Mouse (Mus musculus) right cerebral cortex, postnatal 10 days (tissue): ENCODE results near the gene Crtap.

Source experiments
- DNase-seq, 2 experiments: peaks; one replicate each; pipeline ENCODE4 v3.0.0; 2021; ENCODE audit warnings: low spot score in 2 of 2

Gene Crtap

DNA sequence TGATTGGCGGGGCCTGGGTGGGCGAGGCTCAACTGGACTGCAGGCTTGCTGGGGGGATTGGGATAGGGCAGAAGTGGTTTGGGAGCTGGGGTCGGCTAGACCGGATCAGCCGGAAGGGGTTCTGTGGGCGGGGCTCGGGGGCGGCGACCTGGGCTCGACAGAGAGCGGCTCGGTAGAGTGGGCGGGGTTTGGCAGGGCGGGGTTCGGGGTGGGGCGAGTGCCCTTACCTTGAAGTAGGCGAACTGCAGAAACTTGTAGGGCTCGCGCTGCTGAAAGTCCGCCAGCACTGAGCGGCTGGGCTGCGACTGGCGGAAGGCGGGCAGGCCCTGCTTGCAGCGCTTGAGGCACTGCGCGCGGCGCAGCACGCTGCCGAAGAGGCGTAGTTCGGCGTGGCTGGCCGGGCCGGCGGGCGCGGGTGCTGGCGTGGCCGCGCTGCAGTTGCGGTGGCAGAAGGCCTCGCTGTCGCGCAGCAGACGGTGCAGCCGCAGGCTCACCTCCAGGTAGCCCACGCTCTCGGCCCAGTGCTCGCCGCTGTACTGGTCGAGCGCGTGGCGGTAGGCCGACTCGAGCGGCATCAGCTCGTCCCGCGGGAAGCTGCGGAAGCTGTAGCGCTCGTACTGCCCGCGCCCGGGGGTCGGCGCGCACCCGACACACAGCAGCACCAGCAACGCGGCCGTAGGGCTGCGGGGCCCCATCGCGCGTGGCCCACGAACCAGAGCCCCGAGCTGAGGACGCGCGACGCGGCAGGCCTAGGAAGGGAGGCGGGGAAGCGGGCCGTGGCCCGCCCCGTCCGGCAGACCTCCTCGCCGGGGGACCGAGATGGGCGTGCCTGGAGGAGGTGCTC is at the start of gene Crtap:
Crtap (minus strand) TSS at position 771 of the 844 bp plus-strand sequence.
- DNase-seq: peak; percentile 57 to 63

DNA sequence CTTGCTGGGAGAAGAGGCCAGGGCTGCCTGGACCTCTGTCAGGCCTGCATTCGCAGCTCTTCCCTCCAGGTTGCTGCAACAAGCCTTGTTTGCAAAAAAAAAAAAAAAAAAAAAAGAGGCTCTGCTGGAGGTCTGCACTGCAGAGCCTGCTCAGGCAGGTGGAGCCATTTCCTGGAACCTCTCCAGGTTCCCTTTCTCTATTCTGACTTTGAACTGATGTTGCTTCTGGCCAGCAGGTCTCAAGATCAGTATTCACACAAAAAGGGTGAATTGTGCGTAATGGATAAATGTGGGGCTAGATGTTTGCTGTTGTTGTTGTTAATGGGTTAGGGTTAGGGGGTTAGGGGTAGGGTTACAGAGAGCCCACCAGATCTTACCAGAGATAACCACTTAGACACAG is 45.2 kb upstream of the Crtap start:
- no peak for DNase-seq

DNA sequence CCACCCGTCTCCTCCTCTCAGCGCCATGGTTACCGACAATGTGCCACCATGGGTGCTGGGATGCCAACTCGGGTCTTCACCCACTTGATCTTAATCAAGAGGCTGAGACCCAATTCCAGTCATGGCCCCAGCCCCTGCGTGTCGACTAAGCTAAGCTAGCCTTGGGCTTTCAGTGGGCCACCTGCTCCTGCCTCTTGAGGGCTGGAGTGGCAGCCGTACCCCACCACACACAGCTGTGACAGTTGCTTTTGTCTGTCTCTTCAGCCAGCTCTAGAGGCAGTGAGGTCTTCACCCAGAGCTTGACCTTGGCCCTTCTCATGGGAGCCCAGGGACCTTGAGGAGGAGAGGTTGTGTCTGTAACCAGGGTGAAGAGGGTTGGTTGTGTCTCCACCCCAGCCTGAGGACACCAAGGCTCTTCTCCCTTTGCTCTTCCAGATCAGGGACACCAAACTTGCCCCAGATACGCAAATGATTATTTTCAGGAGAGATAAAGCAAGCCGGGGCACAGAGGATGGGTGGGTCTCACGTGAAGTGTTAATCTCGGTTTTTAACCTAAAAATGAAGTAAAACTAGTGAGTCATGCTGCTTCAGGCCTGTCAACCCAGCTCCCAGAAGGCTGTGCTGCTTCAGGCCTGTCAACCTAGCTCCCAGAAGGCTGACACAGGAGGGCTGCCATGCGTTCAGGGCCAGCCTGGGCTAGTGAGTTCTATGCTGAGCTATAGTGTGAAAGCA is 37.8 kb upstream of the Crtap start:
- no peak for DNase-seq

DNA sequence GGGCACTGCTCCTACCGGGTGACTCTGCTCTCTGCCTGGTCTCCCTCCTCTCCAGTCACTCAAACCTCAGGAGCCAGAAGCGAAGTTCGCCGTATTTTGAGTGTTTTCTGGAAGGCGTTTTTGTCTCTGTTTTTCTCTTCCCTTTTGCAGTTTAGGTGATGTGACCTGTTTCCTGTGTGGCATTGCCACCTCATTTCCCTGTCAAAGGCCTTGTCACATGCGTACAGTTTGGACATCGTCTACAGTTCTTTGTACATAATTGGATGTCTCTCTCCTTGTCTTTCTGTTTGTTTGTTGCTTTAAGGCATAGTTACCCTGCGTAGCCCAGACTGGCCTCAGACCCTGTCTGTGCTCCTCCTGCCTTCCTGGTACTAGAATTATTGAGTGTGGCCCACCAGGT is 37.0 kb upstream of the Crtap start:
- DNase-seq: no peak

DNA sequence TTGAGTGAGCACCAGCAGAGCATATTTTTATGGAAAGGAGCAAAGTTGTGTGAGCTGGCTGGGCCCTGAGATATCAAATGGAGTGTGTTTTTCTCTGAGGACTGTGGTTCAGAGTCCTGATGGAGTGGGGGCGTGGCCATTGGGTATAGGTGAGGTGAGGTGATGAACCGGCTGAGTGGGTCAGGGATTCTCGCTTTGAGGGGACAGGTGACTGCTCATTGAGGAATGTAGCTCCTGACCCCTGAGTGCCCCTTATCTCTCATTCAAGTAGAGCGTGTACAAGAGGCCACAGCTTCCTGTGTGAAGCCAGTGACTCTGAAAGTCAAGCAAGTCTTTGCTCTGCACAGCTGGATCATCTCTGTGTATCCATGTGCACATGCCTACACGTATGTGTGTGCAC is 35.7 kb upstream of the Crtap start:
- DNase-seq: no peak

DNA sequence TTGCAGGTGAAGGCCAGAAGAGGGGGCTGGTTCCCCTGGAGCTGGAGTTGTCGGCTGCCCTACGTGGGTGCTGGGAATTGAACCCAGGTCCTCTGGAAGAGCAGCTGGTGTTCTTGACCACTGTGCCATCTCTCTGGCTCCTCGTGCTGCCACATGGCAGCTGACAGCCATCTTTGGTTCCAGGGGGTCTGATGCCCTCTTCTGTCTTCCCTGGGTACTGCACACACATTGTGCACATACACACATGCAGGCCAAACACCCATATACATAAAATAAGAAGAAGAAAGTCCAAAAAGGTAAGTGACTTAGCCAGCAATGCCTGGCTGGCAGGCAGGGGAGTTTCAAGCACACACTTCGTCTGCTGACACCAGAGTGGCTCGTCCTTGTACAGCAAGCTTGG is 35.1 kb upstream of the Crtap start:
- no peak for DNase-seq

DNA sequence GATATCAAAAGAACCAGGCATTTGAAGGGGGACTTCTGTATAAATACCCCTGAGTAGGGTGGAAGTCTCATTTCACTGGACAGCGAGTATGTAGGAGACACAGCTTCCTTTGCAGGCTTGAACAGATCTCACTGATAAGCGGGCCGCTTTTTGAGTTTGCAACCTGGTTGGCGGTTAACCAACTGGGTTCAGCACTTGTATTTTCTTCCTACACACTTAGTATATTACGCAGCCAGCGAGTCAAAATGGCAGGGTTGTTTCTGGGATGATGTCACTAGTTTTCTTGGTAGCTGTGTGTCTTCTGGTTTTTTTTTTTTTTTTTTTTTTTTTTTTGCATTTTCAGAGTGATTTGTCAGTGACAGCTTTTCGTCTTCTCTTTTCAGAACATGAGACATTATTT is 31.3 kb upstream of the Crtap start:
- DNase-seq: no peak

DNA sequence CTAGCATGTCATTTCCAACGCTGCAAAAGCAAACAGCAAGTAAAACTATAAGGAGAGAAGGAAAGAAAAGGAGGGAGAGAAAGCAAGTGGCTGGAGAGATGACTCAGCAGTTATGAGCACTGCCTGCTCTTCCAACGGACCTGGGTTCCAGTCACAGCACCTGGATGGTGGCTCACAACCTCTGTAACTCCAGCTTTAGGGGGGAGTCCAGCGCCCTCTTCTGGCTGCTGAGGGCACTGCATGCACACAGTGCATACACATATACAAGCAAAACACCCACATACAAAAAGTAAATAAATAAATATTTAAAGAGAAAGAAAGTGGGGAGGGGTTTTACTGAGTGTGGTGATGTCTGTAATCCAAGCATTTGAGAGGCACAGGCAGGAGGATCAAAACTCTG is 30.6 kb upstream of the Crtap start:
- no peak for DNase-seq

DNA sequence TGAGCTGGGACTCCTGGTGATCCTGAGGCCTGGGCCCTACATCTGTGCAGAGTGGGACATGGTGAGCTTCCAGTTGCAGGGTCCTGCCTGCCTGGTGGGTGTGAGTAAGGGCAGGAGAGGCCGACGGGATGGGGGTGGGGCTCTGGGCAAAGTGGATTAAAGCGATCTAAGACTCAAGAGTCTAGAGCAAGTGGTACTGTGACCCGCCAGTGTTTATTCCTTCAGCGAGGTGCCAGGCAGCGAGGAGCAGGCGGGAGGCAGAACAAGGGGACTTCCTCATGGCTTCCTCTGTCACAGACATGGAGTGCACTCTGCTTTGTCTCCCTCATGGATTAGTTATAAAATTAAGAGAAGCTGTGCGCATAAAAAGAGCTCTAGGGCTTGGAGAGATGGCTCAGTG is 30.0 kb upstream of the Crtap start:
- no peak for DNase-seq

DNA sequence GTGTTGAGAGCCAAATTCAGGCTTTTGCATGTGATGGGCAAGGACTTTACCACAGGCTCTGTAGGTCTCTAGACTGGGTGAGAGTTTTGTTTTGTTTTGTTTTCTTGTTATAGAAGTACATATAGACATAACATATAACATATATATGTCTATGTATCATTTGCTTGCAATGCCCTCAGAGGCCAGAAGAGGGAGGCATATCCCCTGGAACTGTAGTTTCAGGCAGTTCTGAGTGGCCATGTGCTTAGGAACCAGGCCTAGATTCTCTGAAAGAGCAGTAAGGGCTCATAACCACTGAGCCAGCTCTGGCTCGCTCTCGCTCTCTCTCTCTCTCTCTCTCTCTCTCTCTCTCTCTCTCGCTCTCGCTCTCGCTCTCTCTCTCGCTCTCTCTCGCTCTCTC is 27.7 kb upstream of the Crtap start:
- peak in 1 of 2 experiments; percentile 36 for DNase-seq

DNA sequence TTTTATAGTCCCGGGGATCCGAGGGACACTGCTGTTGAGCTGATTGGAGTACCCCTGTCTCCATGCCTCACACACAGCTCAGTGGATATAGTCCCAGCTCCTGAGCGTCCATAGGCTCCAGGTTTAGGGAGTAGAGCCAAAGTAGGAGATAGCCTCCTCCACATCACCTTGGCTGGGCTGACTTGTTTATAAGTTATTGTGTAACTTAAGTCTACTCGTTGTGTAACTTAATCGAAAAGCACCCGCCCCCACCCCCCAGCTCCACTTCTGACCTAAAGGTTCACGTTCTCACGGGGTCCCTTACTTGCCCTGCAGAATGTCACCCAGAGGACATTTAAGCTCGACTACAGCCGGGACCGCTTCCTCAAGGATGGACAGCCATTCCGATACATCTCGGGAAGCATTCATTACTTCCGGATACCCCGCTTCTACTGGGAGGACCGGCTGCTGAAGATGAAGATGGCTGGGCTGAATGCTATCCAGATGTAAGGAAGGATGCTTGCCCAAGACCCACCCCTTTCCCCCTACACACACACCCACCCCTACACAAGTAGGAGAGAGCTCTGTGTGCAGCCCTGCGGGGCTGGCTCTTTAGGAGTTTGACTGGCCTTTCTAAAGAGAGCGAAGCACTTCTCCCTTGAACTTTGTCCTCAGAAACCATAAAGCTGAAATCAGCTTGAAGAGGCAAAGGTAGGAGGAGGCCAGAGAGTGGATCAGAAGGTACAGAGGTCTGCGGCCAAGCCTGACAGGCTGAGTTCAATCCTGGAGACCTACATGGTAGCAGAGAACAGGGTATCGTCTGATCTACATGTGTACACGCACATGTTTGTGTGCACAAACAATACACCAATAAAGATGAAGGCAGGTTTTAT is 26.4 kb upstream of the Crtap start:
- DNase-seq: no peak

DNA sequence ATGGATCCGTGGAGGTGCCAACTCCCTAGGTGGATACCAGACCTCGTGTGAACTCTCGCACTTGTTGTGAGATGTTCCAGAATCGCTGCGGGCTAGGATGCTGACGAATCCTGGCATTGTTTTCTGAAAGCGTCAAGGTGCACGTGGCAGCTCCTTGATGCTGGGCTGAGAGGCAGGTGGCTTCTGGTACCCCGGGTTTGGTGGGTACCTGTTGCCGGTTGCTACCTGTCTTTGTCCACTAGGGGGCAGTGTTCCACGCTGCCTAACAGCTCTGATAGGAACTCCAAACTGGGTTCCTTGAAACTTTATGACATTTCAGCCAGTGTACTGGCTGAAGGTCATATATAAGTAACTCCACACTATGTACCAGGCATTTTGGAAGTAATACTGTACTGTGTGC is 25.2 kb upstream of the Crtap start:
- peak; percentile 53 to 66 for DNase-seq

DNA sequence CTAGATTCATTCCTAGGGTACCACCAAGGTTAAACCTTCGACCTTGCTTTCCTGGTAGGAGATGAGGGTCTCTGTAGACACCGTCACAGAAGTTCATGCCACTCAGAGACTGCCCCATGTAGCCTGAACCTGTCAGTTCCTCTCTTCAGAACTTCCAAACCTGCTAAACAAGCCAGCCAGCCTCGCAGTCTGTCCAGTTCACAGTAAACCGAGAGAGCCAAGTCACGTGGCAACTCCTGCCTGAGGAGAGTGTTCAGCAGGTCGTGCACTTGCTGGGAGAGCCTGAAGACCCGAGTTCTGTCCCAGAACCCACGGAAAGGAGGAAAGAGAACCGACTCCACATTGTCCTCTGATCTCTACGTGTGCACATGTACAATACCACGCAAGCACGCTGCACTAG is 23.4 kb upstream of the Crtap start:
- DNase-seq: no peak

DNA sequence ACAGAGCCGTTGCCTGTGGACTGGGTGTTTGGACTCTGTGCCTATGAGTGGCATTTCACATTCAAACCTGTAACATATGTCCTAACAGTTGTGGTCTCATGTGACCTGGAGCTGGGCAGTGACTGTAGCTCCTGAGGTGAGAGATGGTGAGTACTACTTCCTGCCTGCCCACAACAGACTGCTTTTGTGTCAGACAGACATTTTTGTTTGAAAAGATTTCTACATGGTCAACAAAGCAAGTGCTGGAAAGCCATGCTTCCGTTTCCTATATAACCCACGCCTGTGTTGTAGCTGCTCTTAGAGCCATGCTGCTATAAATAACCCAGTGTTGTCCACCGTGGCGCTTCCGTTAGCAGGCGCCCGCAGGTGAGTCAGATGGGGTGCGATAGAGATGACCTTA is 21.9 kb upstream of the Crtap start:
- DNase-seq: no peak

DNA sequence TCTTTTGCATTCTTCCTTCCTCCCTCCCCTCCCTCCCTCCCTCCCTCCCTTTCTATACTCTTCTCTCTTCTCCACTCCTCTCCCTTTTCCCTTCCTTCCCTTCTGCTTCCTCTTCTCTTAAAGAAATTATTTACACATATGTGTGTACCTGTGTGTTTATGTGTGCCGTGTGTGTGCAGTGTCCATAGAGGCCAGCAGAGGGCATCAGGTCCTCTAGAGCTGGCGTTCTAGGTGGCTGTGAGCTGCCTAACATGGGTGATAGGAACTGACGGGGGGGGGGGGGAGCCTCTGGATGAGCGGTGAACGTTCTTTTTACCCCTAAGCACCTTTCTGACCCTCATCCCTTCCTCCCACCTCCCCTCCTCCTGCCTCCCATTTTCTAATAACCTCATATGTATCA is 20.8 kb upstream of the Crtap start:
- no peak for DNase-seq

DNA sequence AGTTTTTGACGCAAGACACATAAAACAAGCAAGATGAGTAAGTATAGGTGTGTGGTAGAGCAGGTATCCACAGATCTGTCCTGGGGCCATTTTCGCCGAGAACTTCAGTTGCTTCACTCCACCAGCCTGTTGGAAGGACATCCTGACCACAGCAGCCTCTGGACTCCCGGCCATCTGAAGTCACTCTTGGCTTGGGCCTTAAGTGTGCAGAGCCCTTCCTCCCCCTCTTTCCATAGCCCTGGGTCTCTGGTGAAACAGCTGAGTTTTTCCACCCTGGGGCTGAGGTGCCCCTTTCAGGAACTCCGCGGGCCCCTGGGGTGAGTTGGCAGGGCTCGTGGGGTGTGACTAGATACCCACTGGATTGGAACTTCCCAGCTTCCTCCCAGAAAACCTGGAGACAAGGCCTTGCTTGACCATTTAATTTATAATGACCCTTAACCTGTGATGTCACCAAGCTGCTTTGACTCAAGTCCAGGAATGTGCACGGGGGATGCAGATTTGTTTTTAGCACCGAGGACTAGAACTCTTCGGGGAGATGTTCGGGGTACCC is 19.9 kb upstream of the Crtap start:
- no peak for DNase-seq

DNA sequence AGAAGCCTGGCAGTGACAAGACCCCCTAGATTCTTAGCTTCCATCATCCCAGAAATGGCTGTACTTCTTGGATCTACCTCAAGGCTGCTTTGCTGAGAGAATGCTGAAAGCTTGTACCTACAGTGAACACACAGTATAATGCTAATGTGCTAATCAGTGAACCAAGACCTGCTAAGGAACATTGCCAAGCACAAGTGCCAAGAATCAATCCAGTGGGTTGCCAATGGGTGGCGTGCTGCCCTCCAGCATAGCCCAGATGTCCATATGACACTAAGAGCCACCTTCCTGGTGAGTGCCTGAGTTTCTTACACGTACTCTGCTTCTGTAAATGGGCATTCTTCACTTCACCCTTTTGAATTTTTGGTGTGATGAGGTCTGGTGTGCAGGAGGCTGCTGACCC is 17.2 kb upstream of the Crtap start:
- no peak for DNase-seq

DNA sequence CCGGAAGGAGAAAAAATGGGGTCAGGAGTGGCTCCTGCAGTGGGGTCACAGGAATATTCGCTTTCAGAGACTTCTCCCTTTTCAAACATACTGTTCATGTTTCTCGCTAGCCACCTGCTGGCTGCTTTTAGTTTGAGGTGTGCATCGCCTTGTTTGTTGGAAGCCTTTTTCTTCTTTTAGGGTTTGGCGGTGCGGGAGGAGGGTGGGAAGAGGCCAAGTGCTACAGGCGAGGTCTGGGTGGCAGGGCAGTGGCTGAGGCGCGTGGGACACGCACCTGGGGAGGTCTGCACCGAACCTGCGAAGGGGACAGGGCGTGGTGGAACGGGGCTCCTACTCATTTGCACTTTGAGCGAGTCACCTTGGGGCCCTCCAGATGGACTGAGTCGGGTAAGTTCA is 11.2 kb upstream of the Crtap start:
- peak in 1 of 2 experiments; percentile 44 for DNase-seq

DNA sequence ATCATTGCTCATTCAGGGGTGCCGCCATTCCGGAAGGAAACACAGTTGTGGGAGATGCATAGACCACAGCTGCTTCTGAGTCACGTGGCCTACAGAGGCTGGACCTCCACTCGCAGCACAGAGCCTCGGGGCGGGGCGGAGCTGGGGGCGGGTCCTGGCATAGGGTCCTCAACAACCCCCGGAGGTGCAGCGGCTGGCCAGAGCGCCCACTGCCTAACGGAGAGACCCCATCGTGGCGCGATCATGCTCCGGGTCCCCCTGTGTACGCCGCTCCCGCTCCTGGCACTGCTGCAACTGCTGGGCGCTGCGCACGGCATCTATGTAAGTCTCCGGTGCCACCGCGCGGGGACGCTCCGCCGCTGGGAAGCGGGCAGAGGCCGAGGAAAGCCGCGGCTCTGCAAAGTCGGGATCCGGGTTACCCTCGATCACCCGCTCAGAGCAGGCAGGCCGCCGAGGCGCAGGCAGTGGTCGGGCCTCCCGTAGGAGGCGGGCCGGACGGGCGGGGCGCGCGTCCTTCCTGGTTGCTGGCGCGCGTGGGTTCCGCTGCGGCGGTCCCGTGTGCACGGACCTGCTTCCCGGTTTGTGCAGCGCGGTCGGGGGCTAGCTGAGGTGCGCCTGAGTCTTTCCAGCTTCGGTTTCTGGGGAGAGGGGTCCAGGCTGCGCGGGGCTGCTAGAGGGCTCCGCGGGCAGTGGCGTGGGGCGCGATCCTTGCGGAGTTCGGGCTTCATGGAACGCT is 10.6 kb upstream of the Crtap start, which contains the start of the genes Glb1 and Tmppe:
Glb1 (plus strand) TSS at position 128 of the 736 bp plus-strand sequence.
Tmppe (plus strand) TSS at position 157 of the 736 bp plus-strand sequence.
- DNase-seq: peak; percentile 89 to 91

DNA sequence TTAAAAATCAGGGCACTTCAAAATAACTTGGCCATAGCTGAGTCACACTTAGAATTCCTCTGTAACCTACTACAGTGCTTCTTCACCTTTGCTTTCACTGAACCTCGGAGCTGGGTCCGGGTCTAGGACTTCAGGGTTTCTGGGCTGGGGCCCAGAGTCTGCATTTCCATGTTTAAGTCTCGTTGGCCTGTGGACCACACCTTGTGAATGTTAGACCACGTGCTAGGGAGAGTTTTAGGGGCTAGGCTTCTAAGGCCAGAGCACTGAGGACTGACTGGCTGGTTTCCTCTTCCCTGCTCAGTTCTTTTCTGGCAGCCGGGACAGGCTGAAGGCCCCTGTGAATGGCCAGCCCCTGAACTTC is 10.1 kb upstream of the Crtap start:
- DNase-seq: no peak

DNA sequence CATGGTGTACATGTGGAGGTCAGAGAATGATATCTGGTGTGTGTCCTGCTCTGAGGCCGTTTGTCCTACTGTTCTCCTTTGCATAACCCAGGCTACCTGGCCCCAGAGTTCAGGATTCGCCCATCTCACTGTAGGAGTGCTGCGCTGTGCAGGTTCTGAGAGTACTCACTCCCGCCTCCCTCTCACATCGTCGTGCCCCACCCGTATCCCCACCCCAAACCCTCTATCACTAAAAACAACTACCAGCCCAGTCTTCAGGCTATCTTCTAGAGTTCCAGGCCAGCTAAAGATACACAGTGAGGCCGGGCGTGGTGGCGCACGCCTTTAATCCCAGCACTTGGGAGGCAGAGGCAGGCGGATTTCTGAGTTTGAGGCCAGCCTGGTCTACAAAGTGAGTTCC is 9.2 kb upstream of the Crtap start:
- DNase-seq: no peak
